Mouse (Mus musculus): ENCODE measurements around the gene Sh3tc1. TPM values are rescaled to one million over a fixed set of nuclear protein-coding genes. Genes with fewer than 3 reads are reported as not detected.

The Sh3tc1 gene
- polyA plus RNA-seq, 1 experiment = 0.01 TPM

DNA sequence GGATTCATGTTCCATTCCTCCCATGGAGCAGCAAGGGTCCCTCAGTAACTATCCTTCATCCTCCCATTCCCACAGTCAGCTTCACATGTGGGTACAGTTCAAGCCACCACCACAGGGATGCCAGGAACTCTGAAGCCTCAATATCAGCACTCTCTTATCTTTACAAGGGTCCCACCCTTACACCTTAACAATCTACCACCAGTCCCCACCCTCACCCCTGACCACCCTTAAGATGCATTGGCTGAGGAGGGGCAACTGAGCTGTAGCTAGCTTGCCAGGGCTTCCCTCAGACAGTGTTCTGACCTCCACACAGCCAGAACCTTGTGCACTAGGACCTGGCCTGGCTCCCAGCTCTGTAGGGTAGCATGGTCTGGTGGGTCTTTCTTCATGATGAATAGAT lies 20.4 kb downstream of the Sh3tc1 start:
- Histone ChIP-seq H3K4me1 (ENCODE audit: control insufficient read depth) (no peaks in the 10 kb centered on the region), H3K4me3 (replicated peaks) (no peak overlapping the region), H3K27me3 (ENCODE audit: control insufficient read depth) (no peaks in the 10 kb centered on the region), H3K36me3 (ENCODE audit: control insufficient read depth) (no peaks in the 10 kb centered on the region), H3K9me3 (ENCODE audit: control insufficient read depth, low read length) (no peaks in the 10 kb centered on the region)
- no peak for TF ChIP-seq GATA1 (IDR thresholded peaks at IDR 0.05; ENCODE audit: low read length)
- TF ChIP-seq TAL1 (IDR thresholded peaks at IDR 0.05; ENCODE audit: low read length) = no peak

DNA sequence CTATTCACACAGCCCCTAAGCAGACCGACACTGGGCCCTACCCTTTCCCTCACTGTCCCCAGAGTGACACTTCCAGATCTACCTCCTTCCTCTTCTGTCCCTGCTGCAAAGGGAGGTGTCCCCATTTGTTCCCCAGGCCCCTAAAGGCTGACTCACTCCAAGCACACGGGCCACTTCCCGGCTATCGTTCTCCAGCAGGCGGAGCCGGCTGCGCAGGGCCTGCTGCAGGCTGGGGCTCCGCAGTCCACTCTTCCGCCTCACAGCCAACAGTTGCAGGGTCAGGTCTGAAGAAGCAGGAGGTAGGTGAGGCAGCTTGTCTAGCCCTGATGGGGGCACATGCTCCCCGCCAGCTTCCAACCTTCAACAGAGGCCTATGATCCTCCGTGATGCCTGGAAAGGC lies 21.0 kb downstream of the Sh3tc1 start:
- H3K4me3 ChIP-seq (replicated peaks) = no peak overlapping the region
- TF ChIP-seq TAL1 (IDR thresholded peaks at IDR 0.05; ENCODE audit: low read length) (no peak), GATA1 (IDR thresholded peaks at IDR 0.05; ENCODE audit: low read length) (no peak)
- H3K4me1 ChIP-seq (ENCODE audit: control insufficient read depth) = no peaks in the 10 kb centered on the region
- H3K27me3 ChIP-seq (ENCODE audit: control insufficient read depth) = no peaks in the 10 kb centered on the region
- no peaks in the 10 kb centered on the region for H3K9me3 ChIP-seq (ENCODE audit: control insufficient read depth, low read length)
- H3K36me3 ChIP-seq (ENCODE audit: control insufficient read depth) = no peaks in the 10 kb centered on the region

DNA sequence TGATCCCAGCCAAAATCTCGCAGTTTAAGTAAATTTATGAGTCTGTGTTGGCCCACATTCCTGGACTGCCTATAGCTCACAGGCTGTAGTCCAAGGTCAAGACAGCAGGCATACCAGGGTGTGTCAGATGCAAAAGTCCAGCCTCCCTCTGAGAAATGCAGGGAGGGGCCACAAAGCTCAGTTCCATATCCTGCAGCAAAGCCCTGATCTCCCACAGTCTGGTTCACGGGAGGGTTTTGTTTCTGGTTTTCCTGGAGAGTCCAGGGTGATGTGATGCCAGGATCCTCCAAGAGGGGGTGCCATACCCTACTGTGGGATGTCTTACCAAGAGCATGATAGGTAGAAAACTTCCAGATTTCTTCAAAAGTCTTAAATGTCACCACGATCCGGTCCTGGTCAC lies 21.8 kb downstream of the Sh3tc1 start:
- H3K36me3 ChIP-seq (ENCODE audit: control insufficient read depth) = no peaks in the 10 kb centered on the region
- no peaks in the 10 kb centered on the region for H3K9me3 ChIP-seq (ENCODE audit: control insufficient read depth, low read length)
- H3K27me3 ChIP-seq (ENCODE audit: control insufficient read depth) = no peaks in the 10 kb centered on the region
- H3K4me1 ChIP-seq (ENCODE audit: control insufficient read depth) = no peaks in the 10 kb centered on the region
- H3K4me3 ChIP-seq (replicated peaks) = no peak overlapping the region
- TF ChIP-seq GATA1 (IDR thresholded peaks at IDR 0.05; ENCODE audit: low read length) (no peak), TAL1 (IDR thresholded peaks at IDR 0.05; ENCODE audit: low read length) (no peak)

DNA sequence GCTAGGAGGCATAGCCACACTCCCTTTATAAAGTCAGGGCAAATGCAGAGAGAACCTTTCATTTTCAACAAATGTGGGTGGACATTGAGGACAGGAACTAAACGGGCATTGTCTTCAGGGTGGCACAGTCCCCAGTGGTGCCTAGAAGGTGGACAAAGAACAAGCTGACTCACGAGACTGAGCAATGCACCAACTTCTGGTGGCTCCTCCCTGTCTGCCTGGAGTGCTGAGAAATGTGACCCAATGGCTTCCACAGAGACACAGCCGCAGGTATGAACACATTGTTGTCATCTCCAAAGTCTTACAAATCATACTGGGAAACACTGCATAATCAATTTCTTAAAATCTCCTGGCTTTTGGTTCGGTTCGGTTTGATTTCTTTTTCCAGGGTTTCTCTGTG lies 22.3 kb downstream of the Sh3tc1 start:
- no peaks in the 10 kb centered on the region for H3K9me3 ChIP-seq (ENCODE audit: control insufficient read depth, low read length)
- no peaks in the 10 kb centered on the region for H3K27me3 ChIP-seq (ENCODE audit: control insufficient read depth)
- TF ChIP-seq TAL1 (IDR thresholded peaks at IDR 0.05; ENCODE audit: low read length) (no peak), GATA1 (IDR thresholded peaks at IDR 0.05; ENCODE audit: low read length) (no peak)
- H3K4me1 ChIP-seq (ENCODE audit: control insufficient read depth) = no peaks in the 10 kb centered on the region
- H3K4me3 ChIP-seq (replicated peaks) = no peak overlapping the region
- H3K36me3 ChIP-seq (ENCODE audit: control insufficient read depth) = no peaks in the 10 kb centered on the region

DNA sequence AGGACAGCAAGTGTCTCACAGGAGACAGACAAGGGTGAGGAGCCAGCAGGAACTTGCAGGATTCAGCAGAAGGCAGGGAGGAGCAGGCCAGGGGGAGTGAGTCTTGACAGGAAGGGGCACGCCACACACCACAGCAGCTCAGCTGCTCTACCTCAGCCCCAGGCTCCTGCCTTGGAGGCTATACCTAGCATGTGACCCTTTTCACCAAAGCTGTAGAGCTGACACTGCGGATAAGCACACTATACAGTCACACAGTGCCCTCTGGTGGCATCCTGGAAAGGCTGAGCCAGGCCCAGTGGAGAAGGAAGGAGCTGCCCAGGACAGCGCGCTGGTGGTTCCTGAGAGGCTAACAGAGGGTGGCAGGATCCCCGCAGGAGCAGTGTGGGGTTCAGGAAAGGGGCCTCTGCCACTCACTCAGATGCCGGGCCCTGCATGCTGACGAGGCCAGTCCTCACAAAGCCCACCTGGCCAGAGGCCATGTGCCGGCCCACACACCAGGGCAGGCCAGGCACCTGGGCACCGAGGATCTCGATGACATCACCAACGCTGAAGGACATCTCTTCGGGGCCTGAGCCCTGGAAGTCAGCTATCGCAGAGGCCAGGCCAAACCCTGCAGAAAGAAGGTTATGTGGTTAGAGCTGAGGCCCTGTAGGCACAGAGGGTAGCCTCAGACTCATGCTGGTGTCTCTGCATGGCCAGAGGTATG lies 26.0 kb downstream of the Sh3tc1 start:
- H3K9me3 ChIP-seq (ENCODE audit: control insufficient read depth, low read length) = no peaks in the 10 kb centered on the region
- no peak overlapping the region for H3K4me3 ChIP-seq (replicated peaks)
- H3K27me3 ChIP-seq (ENCODE audit: control insufficient read depth) = no peaks in the 10 kb centered on the region
- TF ChIP-seq TAL1 (IDR thresholded peaks at IDR 0.05; ENCODE audit: low read length) (no peak), GATA1 (IDR thresholded peaks at IDR 0.05; ENCODE audit: low read length) (no peak)
- no peaks in the 10 kb centered on the region for H3K36me3 ChIP-seq (ENCODE audit: control insufficient read depth)
- H3K4me1 ChIP-seq (ENCODE audit: control insufficient read depth) = no peaks in the 10 kb centered on the region

DNA sequence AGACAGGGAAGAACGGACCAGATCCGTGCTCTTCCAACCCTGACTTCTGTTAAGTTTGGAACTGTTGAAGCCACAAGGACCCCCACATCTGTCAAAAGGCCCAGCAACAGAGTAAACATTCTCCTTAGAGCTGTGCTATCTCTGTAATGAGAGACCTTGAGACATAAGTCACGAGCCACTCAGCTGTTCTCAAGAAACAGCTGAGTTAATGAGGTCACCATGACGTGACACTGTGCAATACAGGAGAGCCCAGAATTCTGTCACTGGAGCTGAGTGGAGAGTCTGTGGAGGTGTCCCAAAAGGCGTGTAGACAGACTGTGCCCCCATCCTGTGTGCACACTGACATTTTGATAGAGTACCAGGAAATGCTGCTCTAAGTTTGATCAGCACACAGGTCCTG lies 27.3 kb downstream of the Sh3tc1 start:
- H3K36me3 ChIP-seq (ENCODE audit: control insufficient read depth) = no peaks in the 10 kb centered on the region
- no peaks in the 10 kb centered on the region for H3K27me3 ChIP-seq (ENCODE audit: control insufficient read depth)
- H3K4me1 ChIP-seq (ENCODE audit: control insufficient read depth) = no peaks in the 10 kb centered on the region
- TF ChIP-seq GATA1 (IDR thresholded peaks at IDR 0.05; ENCODE audit: low read length) (no peak), TAL1 (IDR thresholded peaks at IDR 0.05; ENCODE audit: low read length) (no peak)
- H3K4me3 ChIP-seq (replicated peaks) = no peak overlapping the region
- H3K9me3 ChIP-seq (ENCODE audit: control insufficient read depth, low read length) = no peaks in the 10 kb centered on the region

DNA sequence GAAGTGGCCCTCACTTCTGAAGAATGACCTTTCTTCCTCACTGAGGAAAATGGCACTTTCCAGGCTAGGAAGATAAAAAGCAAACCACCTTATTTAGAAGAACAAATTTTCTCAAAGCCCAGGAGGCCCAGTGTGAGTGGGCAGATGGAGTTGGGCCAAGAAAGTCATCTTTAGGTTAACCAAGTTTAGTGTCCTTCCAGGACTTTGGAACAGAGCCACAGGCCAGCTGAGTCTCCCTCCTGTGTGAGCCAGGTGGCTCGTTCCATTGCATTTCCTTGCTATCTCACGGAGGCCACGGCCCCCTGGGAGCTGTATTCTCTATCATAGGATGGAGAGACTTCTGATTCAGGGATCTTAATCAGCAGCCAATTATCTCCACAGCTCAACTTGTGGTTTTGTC lies 28.9 kb downstream of the Sh3tc1 start:
- H3K36me3 ChIP-seq (ENCODE audit: control insufficient read depth) = no peaks in the 10 kb centered on the region
- no peak overlapping the region for H3K4me3 ChIP-seq (replicated peaks)
- no peak for TF ChIP-seq TAL1 (IDR thresholded peaks at IDR 0.05; ENCODE audit: low read length)
- TF ChIP-seq GATA1 (IDR thresholded peaks at IDR 0.05; ENCODE audit: low read length) = no peak
- no peaks in the 10 kb centered on the region for H3K27me3 ChIP-seq (ENCODE audit: control insufficient read depth)
- H3K4me1 ChIP-seq (ENCODE audit: control insufficient read depth) = no peaks in the 10 kb centered on the region
- no peaks in the 10 kb centered on the region for H3K9me3 ChIP-seq (ENCODE audit: control insufficient read depth, low read length)

DNA sequence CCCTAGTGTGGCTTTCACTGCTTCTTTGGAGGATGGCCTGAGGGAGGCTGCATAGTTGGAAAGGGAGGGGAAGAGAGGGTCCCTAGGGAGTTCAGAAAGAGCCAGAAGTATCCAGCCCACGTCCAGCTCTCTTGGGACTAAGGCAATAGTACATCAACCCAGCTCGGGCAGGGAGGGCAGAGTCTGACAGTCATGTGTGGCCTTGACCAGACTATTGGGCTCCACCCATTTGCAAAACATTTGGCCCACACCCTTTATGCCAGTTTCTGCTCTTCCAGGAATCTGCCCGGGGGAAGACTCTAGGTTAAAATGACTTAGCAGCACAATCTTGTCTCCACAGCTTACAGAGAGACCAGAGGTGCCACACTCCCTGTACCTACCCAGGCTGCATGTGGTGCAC lies 29.3 kb downstream of the Sh3tc1 start:
- TF ChIP-seq TAL1 (IDR thresholded peaks at IDR 0.05; ENCODE audit: low read length) (no peak), GATA1 (IDR thresholded peaks at IDR 0.05; ENCODE audit: low read length) (no peak)

DNA sequence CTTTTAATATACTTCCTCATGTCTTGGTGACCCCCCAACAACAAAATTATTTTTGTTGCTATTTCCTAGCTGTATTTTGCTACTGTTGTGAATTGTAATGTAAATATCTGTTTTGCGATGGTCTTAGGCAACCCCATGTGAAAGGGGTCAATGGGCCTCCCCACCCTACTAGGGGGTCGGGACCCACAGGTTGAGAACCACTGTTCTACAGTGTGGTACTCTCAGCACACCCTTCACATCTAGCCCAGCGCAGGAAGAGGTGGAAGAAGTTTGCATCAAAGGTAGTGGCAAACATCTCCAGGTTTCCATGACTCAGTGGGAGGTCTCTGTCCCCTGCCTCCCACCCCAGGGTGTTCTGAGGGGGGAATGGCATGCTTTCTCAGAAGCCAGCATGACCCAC lies 34.4 kb downstream of the Sh3tc1 start:
- TF ChIP-seq TAL1 (IDR thresholded peaks at IDR 0.05; ENCODE audit: low read length) (no peak), GATA1 (IDR thresholded peaks at IDR 0.05; ENCODE audit: low read length) (no peak)
- H3K27me3 ChIP-seq (ENCODE audit: control insufficient read depth) = no peaks in the 10 kb centered on the region
- H3K4me1 ChIP-seq (ENCODE audit: control insufficient read depth) = no peaks in the 10 kb centered on the region

More for the DNA sequence above, 29.3 kb downstream of the Sh3tc1 start:
- Histone ChIP-seq H3K27me3 (ENCODE audit: control insufficient read depth) (no peaks in the 10 kb centered on the region), H3K9me3 (ENCODE audit: control insufficient read depth, low read length) (no peaks in the 10 kb centered on the region), H3K36me3 (ENCODE audit: control insufficient read depth) (no peaks in the 10 kb centered on the region), H3K4me3 (replicated peaks) (no peak overlapping the region), H3K4me1 (ENCODE audit: control insufficient read depth) (no peaks in the 10 kb centered on the region)

DNA sequence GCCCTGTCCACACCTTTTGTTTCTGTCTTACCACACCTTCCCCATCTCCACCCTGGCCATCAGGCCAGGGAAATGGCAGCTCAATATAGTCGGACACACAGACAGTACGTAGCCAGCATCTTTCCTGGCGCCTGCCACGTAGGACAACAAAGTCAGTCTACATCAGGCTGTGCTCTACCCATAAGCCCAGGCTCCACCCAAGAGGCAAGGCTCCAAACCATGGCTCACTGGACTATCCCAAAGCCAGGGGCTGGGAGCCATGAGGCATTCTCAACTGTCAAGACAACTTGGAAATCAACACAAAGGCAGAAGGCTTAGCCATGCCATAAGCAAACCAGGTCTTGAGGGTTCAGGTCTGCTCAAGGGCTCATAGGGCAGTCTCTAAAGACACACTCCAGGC lies 36.0 kb downstream of the Sh3tc1 start:
- H3K36me3 ChIP-seq (ENCODE audit: control insufficient read depth) = no peaks in the 10 kb centered on the region
- TF ChIP-seq TAL1 (IDR thresholded peaks at IDR 0.05; ENCODE audit: low read length) (no peak), GATA1 (IDR thresholded peaks at IDR 0.05; ENCODE audit: low read length) (no peak)
- H3K4me1 ChIP-seq (ENCODE audit: control insufficient read depth) = no peaks in the 10 kb centered on the region
- H3K27me3 ChIP-seq (ENCODE audit: control insufficient read depth) = no peaks in the 10 kb centered on the region
- H3K9me3 ChIP-seq (ENCODE audit: control insufficient read depth, low read length) = no peaks in the 10 kb centered on the region
- H3K4me3 ChIP-seq (replicated peaks) = no peak overlapping the region

More for the DNA sequence above, 34.4 kb downstream of the Sh3tc1 start:
- Histone ChIP-seq H3K4me3 (replicated peaks) (no peak overlapping the region), H3K36me3 (ENCODE audit: control insufficient read depth) (no peaks in the 10 kb centered on the region), H3K9me3 (ENCODE audit: control insufficient read depth, low read length) (no peaks in the 10 kb centered on the region)
